Mouse (Mus musculus): Measurements from ENCODE around the gene Diras2. TPM values are rescaled to one million over a fixed set of nuclear protein-coding genes. Genes with fewer than 3 reads are reported as not detected.

The Diras2 gene
- 2.6 TPM for polyA plus RNA-seq (2015; fragmentation: Illumina TruSeq; extraction: RNeasy Lipid Tissue Mini Kit (QIAGEN cat#74804); ENCODE audit: insufficient read depth, low replicate concordance)

DNA sequence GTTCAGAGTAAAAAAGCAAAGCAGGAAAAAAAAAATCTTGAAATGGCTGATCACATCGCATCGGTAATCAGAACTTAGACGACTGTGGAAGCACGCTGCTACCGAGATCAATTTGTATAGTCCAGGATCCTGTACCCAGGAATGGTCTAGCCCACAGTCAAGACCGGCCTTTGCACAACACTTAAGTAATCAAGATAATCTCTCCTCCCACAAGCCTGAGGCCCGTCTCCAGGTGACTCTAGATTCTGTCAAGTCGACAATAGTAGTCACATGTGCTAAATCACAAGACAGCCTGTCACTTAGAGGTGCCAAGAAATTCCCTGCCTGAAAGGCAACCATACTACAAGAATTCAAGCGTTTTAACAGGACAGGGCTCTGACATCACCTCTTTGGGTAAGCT is at the start of gene Diras2:
Gene Diras2 (minus strand): TSS at position 159 of the 400 bp plus-strand sequence.

Other genes with a start within 250 kb of the Diras2 start
- gene Syk, start 51.9 kb upstream of the Diras2 start, polyA plus RNA-seq (2015; fragmentation: Illumina TruSeq; extraction: RNeasy Lipid Tissue Mini Kit (QIAGEN cat#74804); ENCODE audit: insufficient read depth, low replicate concordance) = 297 TPM

Measured in spleen, adult 10 weeks (tissue).